Mouse (Mus musculus) lung, adult 2 months (tissue): Measurements from ENCODE around the gene Vmn1r6. TPM values are rescaled to one million over a fixed set of nuclear protein-coding genes. Genes with fewer than 3 reads are reported as not detected.
"Not testable (repeated sequence)": the region's sequence is repeated elsewhere in the genome, so short reads cannot be mapped to it uniquely, and the experiment has no call there.

ENCODE experiments used
- DNase-seq: peaks from one replicate; pipeline ENCODE4 v3.0.0; 2022
- H3K4me1 ChIP-seq: fragments of 200-500 bp; 2 replicates; pipeline ENCODE4 v1.6.1; 2011; ENCODE audit warnings: low read length; ENCODE audit not compliant: control insufficient read depth, insufficient read depth
- H3K4me3 ChIP-seq: fragments of 200-500 bp; replicated peaks from 2 replicates; pipeline ENCODE3; 2011; ENCODE audit warnings: low read depth, mild to moderate bottlenecking, control low read depth, low read length; ENCODE audit errors: extremely low read depth
- CTCF ChIP-seq: fragments of 200-500 bp; IDR thresholded peaks from 2 replicates; pipeline ENCODE4 v1.5.1; 2011; ENCODE audit warnings: mild to moderate bottlenecking, low read length, control low read depth; ENCODE audit not compliant: insufficient read depth
- POLR2A ChIP-seq: fragments of 200-500 bp; IDR thresholded peaks from 2 replicates; pipeline ENCODE4 v1.6.1; 2011; ENCODE audit warnings: low read depth, mild to moderate bottlenecking, control low read depth, low read length, borderline replicate concordance; ENCODE audit errors: extremely low read depth
- WGBS: fragments of 180-500 bp; shearing (Covaris S2); methylation state at CpG from one replicate; pipeline ENCODE4 v1.1.7; 2018; 5-methylcytosine and 5-hydroxymethylcytosine counted together
- polyA plus RNA-seq: library from polyadenylated mRNA; depleted of rRNA; stranded (reverse); fragments of >200 nt; gene quantifications from 2 replicates; pipeline ENCODE4 v1.2.3, GENCODE M21; 2012; rRNA removed

Vmn1r6 gene
- not detected in 2 replicates for polyA plus RNA-seq

- Histone ChIP-seq H3K4me3 (no peak within 1 kb of the TSS), H3K4me1 (no peaks in the 10 kb centered on the region)
- 78% methylated on average over 2 of the region's 2 CpGs for WGBS
- DNase-seq, result no peak
- TF ChIP-seq CTCF, result no peak
- no peak for TF ChIP-seq POLR2A
Observed at GRCm38 (mm10) chr6:56996943-56997342, at the start of gene Vmn1r6. Gene Vmn1r6, plus strand, starts transcription at chr6:56997243.

DNA sequence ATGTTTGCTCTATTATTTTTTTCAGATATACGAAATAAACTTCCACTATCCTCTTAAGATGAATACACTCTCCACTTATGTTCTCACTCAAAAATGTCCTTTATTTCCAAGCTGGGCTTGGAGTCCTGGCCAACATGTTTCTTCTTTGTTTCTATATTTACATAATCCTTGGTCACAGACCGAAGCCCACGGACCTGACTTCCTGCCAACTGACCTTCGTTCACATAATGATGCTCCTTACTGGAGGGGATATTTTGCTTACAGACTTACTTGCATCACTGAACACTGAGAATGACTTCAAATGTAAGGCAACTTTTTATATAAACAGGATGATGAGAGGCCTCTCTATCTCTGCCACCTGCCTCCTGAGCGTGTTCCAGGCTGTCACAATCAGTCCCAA, 40.6 kb upstream of the Vmn1r6 start:
- no peak for DNase-seq
- 45% methylated on average over 5 of the region's 5 CpGs for WGBS
- no peaks in the 10 kb centered on the region for H3K4me1 ChIP-seq

DNA sequence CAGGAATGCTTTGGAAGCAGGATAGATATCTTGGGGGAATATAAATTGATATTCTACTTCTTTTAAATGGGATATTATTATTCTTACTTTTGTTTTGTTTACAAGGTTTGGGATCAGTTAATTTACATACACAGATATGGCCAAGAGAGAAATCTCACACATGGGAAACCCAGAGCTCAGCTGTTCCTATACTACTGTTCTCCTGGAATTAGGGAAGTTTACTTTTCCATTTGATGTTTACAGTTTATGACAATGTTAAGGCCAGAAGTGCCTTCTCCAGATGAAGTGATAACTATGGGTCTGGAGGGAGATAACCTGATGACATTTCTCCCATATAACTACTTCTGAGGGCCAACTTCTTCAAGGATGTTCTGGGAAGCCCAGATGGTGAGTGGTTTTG, 27.1 kb upstream of the Vmn1r6 start, which contains the start of gene Vmn1r5:
Gene Vmn1r5, plus strand, starts transcription at position 301 of the 400 bp plus-strand sequence.
- Histone ChIP-seq H3K4me3 (no peak within 1 kb of the TSS), H3K4me1 (no peaks in the 10 kb centered on the region)
- DNase-seq, result no peak
- TF ChIP-seq POLR2A (no peak), CTCF (no peak)

More for the DNA sequence above, 40.6 kb upstream of the Vmn1r6 start:
- TF ChIP-seq CTCF, result no peak
- no peak for TF ChIP-seq POLR2A
- H3K4me3 ChIP-seq, result no peak overlapping the region

- WGBS, result 80% methylated on average over 2 of the region's 2 CpGs
Observed at GRCm38 (mm10) chr6:57025224-57025623, 28.2 kb downstream of the Vmn1r6 start, which contains the start of gene Vmn1r7. Gene Vmn1r7, minus strand, starts transcription at chr6:57025324.

DNA sequence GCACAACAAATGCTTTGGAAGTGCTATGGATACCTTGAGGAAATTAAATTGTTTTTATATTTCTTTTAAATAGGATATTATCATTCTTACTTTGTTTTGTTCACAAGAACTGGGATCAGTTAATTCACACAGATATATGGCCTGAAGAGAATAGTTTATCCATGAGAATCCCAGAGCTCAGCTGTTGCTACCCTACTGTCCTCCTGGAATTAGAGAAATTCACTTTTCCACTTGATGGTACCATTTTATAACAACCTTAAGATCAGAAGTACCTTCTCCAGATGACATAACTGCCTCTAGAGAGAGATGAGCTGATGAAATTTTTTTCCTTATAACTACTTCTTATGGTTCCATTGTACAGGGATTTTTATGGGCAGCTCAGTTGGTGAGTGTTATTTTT, 34.9 kb downstream of the Vmn1r6 start, which contains the start of gene Vmn1r8:
Gene Vmn1r8, plus strand, starts transcription at position 301 of the 400 bp plus-strand sequence.
- no peak within 1 kb of the TSS for H3K4me3 ChIP-seq
- H3K4me1 ChIP-seq, result no peaks in the 10 kb centered on the region
- TF ChIP-seq POLR2A, result no peak
- TF ChIP-seq CTCF, result no peak
- DNase-seq, result no peak

More at GRCm38 (mm10) chr6:57025224-57025623, 28.2 kb downstream of the Vmn1r6 start, which contains the start of gene Vmn1r7:
- not testable (repeated sequence) for H3K4me3 ChIP-seq, DNase-seq, H3K4me1 ChIP-seq

- no peak for TF ChIP-seq CTCF
- TF ChIP-seq POLR2A, result no peak
- no peaks in the 10 kb centered on the region for H3K4me1 ChIP-seq
- H3K4me3 ChIP-seq, result no peak overlapping the region
- WGBS, result 76% methylated on average over 2 of the region's 2 CpGs
- DNase-seq, result no peak
Observed at GRCm38 (mm10) chr6:57034674-57035073, 37.6 kb downstream of the Vmn1r6 start.

Other genes with a start within 250 kb of the Vmn1r6 start
- 10.0 and 14.0 TPM in 2 replicates for gene Kbtbd2, start 199.4 kb upstream of the Vmn1r6 start, polyA plus RNA-seq
- 71.5 and 91.9 TPM in 2 replicates for gene Fkbp9, start 165.2 kb upstream of the Vmn1r6 start, polyA plus RNA-seq
- gene Nt5c3, start 73.3 kb upstream of the Vmn1r6 start, polyA plus RNA-seq, result 5.2 and 6.0 TPM in 2 replicates
- 0.05 and 0.08 TPM in 2 replicates for gene Vmn1r4, start 73.2 kb upstream of the Vmn1r6 start, polyA plus RNA-seq
- not detected in 2 replicates for gene Vmn1r5, start 27.0 kb upstream of the Vmn1r6 start, polyA plus RNA-seq
- not detected in 2 replicates for gene Vmn1r7, start 28.1 kb downstream of the Vmn1r6 start, polyA plus RNA-seq
- not detected in 2 replicates for gene Vmn1r8, start 35.0 kb downstream of the Vmn1r6 start, polyA plus RNA-seq
- not detected in 2 replicates for gene Vmn1r9, start 69.5 kb downstream of the Vmn1r6 start, polyA plus RNA-seq
- gene Vmn1r10, start 112.2 kb downstream of the Vmn1r6 start, polyA plus RNA-seq, result not detected in 2 replicates
- gene Vmn1r11, start 136.2 kb downstream of the Vmn1r6 start, polyA plus RNA-seq, result not detected in 2 replicates
- not detected in 2 replicates for gene Vmn1r12, start 159.7 kb downstream of the Vmn1r6 start, polyA plus RNA-seq
- gene Vmn1r13, start 206.0 kb downstream of the Vmn1r6 start, polyA plus RNA-seq, result not detected in 2 replicates
- gene Vmn1r14, start 234.4 kb downstream of the Vmn1r6 start, polyA plus RNA-seq, result not detected in 2 replicates